Mouse (Mus musculus) liver, adult 2 months (tissue): ENCODE data around the gene Gm28269. TPM values are rescaled to one million over a fixed set of nuclear protein-coding genes. Genes with fewer than 3 reads are reported as not detected.

ENCODE experiments used
- DNase-seq: peaks from one replicate; pipeline ENCODE4 v3.0.0-alpha.2; 2011; ENCODE audit warnings: low read depth, low spot score; ENCODE audit errors: extremely low read depth
- H3K27ac ChIP-seq: fragments of 200-500 bp; replicated peaks from 2 replicates; pipeline ENCODE4 v1.5.1; 2012; ENCODE audit warnings: low read depth, mild to moderate bottlenecking, control low read depth, inconsistent platforms, low read length; ENCODE audit not compliant: insufficient read depth
- H3K27me3 ChIP-seq: fragments of 200-500 bp; 2 replicates; pipeline ENCODE4 v1.6.1; 2012; ENCODE audit warnings: mild to moderate bottlenecking, moderate library complexity, low read length, inconsistent platforms; ENCODE audit not compliant: control insufficient read depth, insufficient read depth
- H3K36me3 ChIP-seq: fragments of 200-500 bp; 2 replicates; pipeline ENCODE4 v1.6.1; 2012; ENCODE audit warnings: low read length, inconsistent platforms; ENCODE audit not compliant: control insufficient read depth, insufficient read depth
- H3K4me1 ChIP-seq: fragments of 200-500 bp; 2 replicates; pipeline ENCODE4 v1.6.1; 2011; ENCODE audit warnings: low read length; ENCODE audit not compliant: control insufficient read depth, insufficient read depth
- H3K4me3 ChIP-seq: fragments of 200-500 bp; 2 replicates; pipeline ENCODE4 v1.5.1; 2011; ENCODE audit warnings: low read depth, mild to moderate bottlenecking, control low read depth, low read length, moderate library complexity; ENCODE audit not compliant: insufficient read depth
- H3K79me2 ChIP-seq: fragments of 200-500 bp; 2 replicates; pipeline ENCODE4 v1.6.1; 2012; ENCODE audit warnings: inconsistent platforms, mild to moderate bottlenecking, low read length, moderate library complexity; ENCODE audit not compliant: control insufficient read depth, insufficient read depth
- H3K9ac ChIP-seq: fragments of 200-500 bp; 2 replicates; pipeline ENCODE4 v1.6.1; 2012; ENCODE audit warnings: low read depth, mild to moderate bottlenecking, control low read depth, inconsistent platforms, low read length
- CTCF ChIP-seq: fragments of 200-500 bp; IDR thresholded peaks from 2 replicates; pipeline ENCODE4 v1.5.1; 2011; ENCODE audit warnings: low read depth, low read length, control low read depth
- POLR2A ChIP-seq: fragments of 200-500 bp; IDR thresholded peaks from 2 replicates; pipeline ENCODE4 v1.6.1; 2011; ENCODE audit warnings: low read length, control low read depth; ENCODE audit not compliant: insufficient read depth; ENCODE audit errors: extremely low read depth
- WGBS: fragments of 180-500 bp; shearing (Covaris S2); methylation state at CpG from one replicate; pipeline ENCODE4 v1.1.7; 2018; 5-methylcytosine and 5-hydroxymethylcytosine counted together
- polyA plus RNA-seq: library from polyadenylated mRNA; depleted of rRNA; stranded (reverse); fragments of >200 nt; gene quantifications from 2 replicates; pipeline ENCODE4 v1.2.3, GENCODE M21; 2012; rRNA removed
- total RNA-seq: library from RNA; depleted of rRNA; stranded (reverse); fragments of >200 nt; gene quantifications from 2 replicates; pipeline ENCODE4 v1.2.3, GENCODE M21; 2014; rRNA removed

The Gm28269 gene
- total RNA-seq (not detected in 2 replicates), polyA plus RNA-seq (not detected in 2 replicates)

- Histone ChIP-seq H3K79me2 (no peaks in the 10 kb centered on the region), H3K9ac (no peak within 1 kb of the TSS), H3K36me3 (no peaks in the 10 kb centered on the region), H3K4me3 (no peak within 1 kb of the TSS), H3K27me3 (no peaks in the 10 kb centered on the region), H3K27ac (no peak within 1 kb of the TSS), H3K4me1 (no peaks in the 10 kb centered on the region)
- no peak for TF ChIP-seq CTCF
- no peak for DNase-seq
Measured at GRCm38 (mm10) chrX:21744997-21745396, at the start of gene Gm28269. Gene Gm28269 (minus strand): TSS chrX:21745097.

GRCm38 (mm10) chrX:21716885-21717284 is 28.0 kb downstream of the Gm28269 start:
- no peak overlapping the region for H3K27ac ChIP-seq
- H3K36me3 ChIP-seq: no peaks in the 10 kb centered on the region
- TF ChIP-seq CTCF: no peak
- no peak for DNase-seq
- H3K4me1 ChIP-seq: no peaks in the 10 kb centered on the region
- no peaks in the 10 kb centered on the region for H3K27me3 ChIP-seq
- no peak overlapping the region for H3K4me3 ChIP-seq
- 84% methylated on average over 2 of the region's 2 CpGs for WGBS
- H3K9ac ChIP-seq: no peak overlapping the region
- no peaks in the 10 kb centered on the region for H3K79me2 ChIP-seq

- WGBS: 51% methylated on average over 5 of the region's 5 CpGs
- Histone ChIP-seq H3K27ac (no peak overlapping the region), H3K4me3 (no peak overlapping the region), H3K9ac (no peak overlapping the region), H3K27me3 (no peaks in the 10 kb centered on the region), H3K79me2 (no peaks in the 10 kb centered on the region), H3K4me1 (no peaks in the 10 kb centered on the region), H3K36me3 (no peaks in the 10 kb centered on the region)
- TF ChIP-seq POLR2A (no peak), CTCF (no peak)
- no peak for DNase-seq
Measured at GRCm38 (mm10) chrX:21715293-21715692, 29.6 kb downstream of the Gm28269 start.

GRCm38 (mm10) chrX:21714829-21715228 is 30.1 kb downstream of the Gm28269 start, which contains the start of gene Slc6a14:
Gene Slc6a14 (plus strand): TSS chrX:21714896.
- 48% methylated on average over 7 of the region's 7 CpGs for WGBS
- Histone ChIP-seq H3K36me3 (no peaks in the 10 kb centered on the region), H3K27me3 (no peaks in the 10 kb centered on the region), H3K4me1 (no peaks in the 10 kb centered on the region), H3K4me3 (no peak within 1 kb of the TSS), H3K27ac (no peak within 1 kb of the TSS), H3K79me2 (no peaks in the 10 kb centered on the region), H3K9ac (no peak within 1 kb of the TSS)
- TF ChIP-seq POLR2A (no peak), CTCF (no peak)
- DNase-seq: no peak

GRCm38 (mm10) chrX:21704470-21704869 is 40.4 kb downstream of the Gm28269 start:
- WGBS: 90% methylated on average over 1 of the region's 1 CpGs
- Histone ChIP-seq H3K79me2 (no peaks in the 10 kb centered on the region), H3K27ac (no peak overlapping the region), H3K36me3 (no peaks in the 10 kb centered on the region), H3K4me3 (no peak overlapping the region), H3K9ac (no peak overlapping the region), H3K4me1 (no peaks in the 10 kb centered on the region), H3K27me3 (no peaks in the 10 kb centered on the region)
- no peak for TF ChIP-seq CTCF
- no peak for TF ChIP-seq POLR2A
- DNase-seq: no peak

- WGBS: 65% methylated on average over 4 of the region's 4 CpGs
- H3K27ac ChIP-seq: no peak overlapping the region
- TF ChIP-seq POLR2A (no peak), CTCF (no peak)
- no peaks in the 10 kb centered on the region for H3K4me1 ChIP-seq
- H3K36me3 ChIP-seq: no peaks in the 10 kb centered on the region
- H3K27me3 ChIP-seq: no peaks in the 10 kb centered on the region
- no peaks in the 10 kb centered on the region for H3K79me2 ChIP-seq
- no peak for DNase-seq
- H3K9ac ChIP-seq: no peak overlapping the region
- no peak overlapping the region for H3K4me3 ChIP-seq
Measured at GRCm38 (mm10) chrX:21701646-21702045, 43.3 kb downstream of the Gm28269 start.
